Comparison of ENCODE assay signal across 13 mouse cellular contexts in genomic region chr13:91916308-91916707, GRCm38 (mm10). TPM values are rescaled to one million over a fixed set of nuclear protein-coding genes. Genes with fewer than 3 reads are reported as not detected.
A peak's percentile ranks its signal among the peaks of the same experiment; 100 is the strongest.
DNase-seq lines count a peak whose midpoint lies in the region; ATAC-seq and TF ChIP-seq lines count a peak whose summit lies in the region.
"Had no signal": no experiment of that assay in that cellular context is flagged by ENCODE, and none has a peak within 500 bp of the region (broad histone marks: within the 10 kb centered on the region; RNA-seq: fewer than 3 reads in every experiment).

No protein-coding gene starts in this region.

- TF ChIP-seq EP300 in heart, postnatal 0 days (IDR thresholded peaks at IDR 0.05; ENCODE audit: low read depth) = no peak

- no peak overlapping the region for H3K4me3 ChIP-seq in heart, postnatal 0 days (ENCODE audit: low read depth, low read length)
- no peak overlapping the region for H3K4me3 ChIP-seq in heart, embryonic 12.5 days
- H3K4me3 ChIP-seq in forebrain, embryonic 11.5 days (ENCODE audit: low read depth, low read length) = no peak overlapping the region
- no peak overlapping the region for H3K4me3 ChIP-seq in limb, embryonic 15.5 days
- H3K4me3 ChIP-seq: heart, embryonic 15.5 days had no signal

- no peak overlapping the region for H3K27ac ChIP-seq in heart, postnatal 0 days (ENCODE audit: low read depth)
- no peak overlapping the region for H3K27ac ChIP-seq in heart, embryonic 12.5 days (ENCODE audit: poor library complexity, severe bottlenecking)
- no peak overlapping the region for H3K27ac ChIP-seq in forebrain, embryonic 11.5 days (ENCODE audit: low read depth, low read length)
- no peak overlapping the region for H3K27ac ChIP-seq in limb, embryonic 15.5 days
- H3K27ac ChIP-seq: heart, embryonic 15.5 days had no signal

- 78% methylated on average over 5 of the region's 5 CpGs for WGBS in heart, postnatal 0 days
- WGBS in heart, embryonic 12.5 days = 80% methylated on average over 5 of the region's 5 CpGs
- 87% methylated on average over 5 of the region's 5 CpGs for WGBS in forebrain, embryonic 11.5 days
- WGBS in limb, embryonic 15.5 days = 34% methylated on average over 5 of the region's 5 CpGs

- no peaks in the 10 kb centered on the region for H3K36me3 ChIP-seq in heart, postnatal 0 days (replicated peaks; ENCODE audit: control insufficient read depth, insufficient read depth, low read length)
- no peaks in the 10 kb centered on the region for H3K36me3 ChIP-seq in heart, embryonic 12.5 days
- no peaks in the 10 kb centered on the region for H3K36me3 ChIP-seq in forebrain, embryonic 11.5 days (ENCODE audit: control insufficient read depth, insufficient read depth, low read length)
- no peaks in the 10 kb centered on the region for H3K36me3 ChIP-seq in limb, embryonic 15.5 days
- H3K36me3 ChIP-seq: heart, embryonic 15.5 days had no signal

- no peak overlapping the region for H3K9ac ChIP-seq in heart, postnatal 0 days (replicated peaks; ENCODE audit: low read depth, low read length)
- H3K9ac ChIP-seq in heart, embryonic 12.5 days = no peak overlapping the region
- no peak overlapping the region for H3K9ac ChIP-seq in forebrain, embryonic 11.5 days (ENCODE audit: low read length)
- H3K9ac ChIP-seq in limb, embryonic 15.5 days = no peak overlapping the region
- H3K9ac ChIP-seq: heart, embryonic 15.5 days; liver, postnatal 0 days had no signal

- intact Hi-C loops in gastrocnemius, postnatal 14 days (cut with DNase I; ENCODE audit: low total_unique reads) = no loop called here

- DNase-seq in heart, postnatal 0 days (ENCODE audit: low spot score) = no peak
- peak; percentile 40 for DNase-seq in 3T3-L1 (ENCODE audit: low read depth, low spot score)
- no peak for DNase-seq in forebrain, embryonic 11.5 days (ENCODE audit: low spot score)
- DNase-seq in yolk sac, embryonic 10.5 days (ENCODE audit: low spot score) = no peak
- DNase-seq in spleen, adult 12 weeks (ENCODE audit: low spot score) = no peak
- DNase-seq in gastrocnemius, postnatal 14 days = no peak
- DNase-seq: liver, postnatal 0 days had no signal

- H3K9me3 ChIP-seq in heart, postnatal 0 days (replicated peaks; ENCODE audit: control insufficient read depth, low read length) = no peaks in the 10 kb centered on the region
- no peaks in the 10 kb centered on the region for H3K9me3 ChIP-seq in heart, embryonic 12.5 days (replicated peaks)
- no peaks in the 10 kb centered on the region for H3K9me3 ChIP-seq in forebrain, embryonic 11.5 days (ENCODE audit: control insufficient read depth, low read length)
- H3K9me3 ChIP-seq in limb, embryonic 15.5 days = no peaks in the 10 kb centered on the region
- H3K9me3 ChIP-seq: heart, embryonic 15.5 days had no signal

- H3K27me3 ChIP-seq in heart, postnatal 0 days (ENCODE audit: control insufficient read depth, insufficient read depth, low read length) = no peaks in the 10 kb centered on the region
- no peaks in the 10 kb centered on the region for H3K27me3 ChIP-seq in heart, embryonic 12.5 days (replicated peaks)
- no peaks in the 10 kb centered on the region for H3K27me3 ChIP-seq in forebrain, embryonic 11.5 days (ENCODE audit: control insufficient read depth, insufficient read depth, low read length)
- H3K27me3 ChIP-seq in limb, embryonic 15.5 days = no peaks in the 10 kb centered on the region
- H3K27me3 ChIP-seq: heart, embryonic 15.5 days had no signal

- no peaks in the 10 kb centered on the region for H3K4me1 ChIP-seq in heart, postnatal 0 days (ENCODE audit: control insufficient read depth, insufficient read depth)
- peaks cover 9% of the 10 kb centered on the region for H3K4me1 ChIP-seq in heart, embryonic 12.5 days (replicated peaks)
- H3K4me1 ChIP-seq in forebrain, embryonic 11.5 days (replicated peaks; ENCODE audit: control insufficient read depth, insufficient read depth, low read length) = peaks cover 5% of the 10 kb centered on the region; the same call in 1 of the 2 replicates
- peaks cover 14% of the 10 kb centered on the region; the same call in 1 of the 2 replicates for H3K4me1 ChIP-seq in limb, embryonic 15.5 days

- H3K4me2 ChIP-seq in heart, postnatal 0 days (ENCODE audit: low read depth, low read length) = no peak overlapping the region
- H3K4me2 ChIP-seq in heart, embryonic 12.5 days = no peak overlapping the region
- H3K4me2 ChIP-seq in forebrain, embryonic 11.5 days (ENCODE audit: low read depth, low read length, severe bottlenecking) = no peak overlapping the region
- peak overlapping the region; percentile 28; the same call in 1 of the 2 replicates for H3K4me2 ChIP-seq in limb, embryonic 15.5 days
- H3K4me2 ChIP-seq: heart, embryonic 15.5 days had no signal

- peak; percentile 47; the same call in 1 of the 2 replicates for ATAC-seq in heart, postnatal 0 days (ENCODE audit: insufficient read depth, low read depth)
- no peak for ATAC-seq in heart, embryonic 12.5 days (ENCODE audit: insufficient number of reproducible peaks, low FRiP score)
- ATAC-seq in forebrain, embryonic 11.5 days (replicated peaks; ENCODE audit: low FRiP score) = 0 out of 2 replicates have a peak, but pooled peaks have one; percentile 4
- no peak for ATAC-seq in limb, embryonic 15.5 days (ENCODE audit: insufficient number of reproducible peaks, low FRiP score, low TSS enrichment, low read depth)
- ATAC-seq: intestine, postnatal 0 days; liver, postnatal 0 days had no signal

- no peak for TF ChIP-seq CTCF in heart, postnatal 0 days (IDR thresholded peaks at IDR 0.05; ENCODE audit: low read depth)

RNA-seq across cellular contexts. Expression of gene Ckmt2, which starts 39.6 kb away (rescaled TPM):
- 406 and 571 TPM in 2 replicates for total RNA-seq in heart, postnatal 0 days (2014; rRNA removed; ENCODE audit: low replicate concordance)
- 394 and 421 TPM in 2 replicates for polyA plus RNA-seq in heart, postnatal 0 days (2015; fragmentation: Nextera tagmentation; extraction: Ambion mirVana)
- 12.2 and 12.8 TPM in 2 replicates for polyA plus RNA-seq in heart, embryonic 12.5 days (2016; fragmentation: Nextera tagmentation; extraction: Ambion mirVana)
- polyA plus RNA-seq in forebrain, embryonic 11.5 days (2014; fragmentation: Nextera tagmentation; extraction: Ambion mirVana) = not detected in 2 replicates
- 2.5 and 15.1 TPM in 2 replicates for polyA plus RNA-seq in limb, embryonic 15.5 days (2015; fragmentation: Nextera tagmentation; extraction: Ambion mirVana)
- 100 to 1,000 TPM; 604 to 917 TPM for total RNA-seq in gastrocnemius, postnatal 14 days (2021)
- total RNA-seq: left cerebral cortex, postnatal 10 days; megakaryocyte-erythroid progenitor cell, adult 5-6 weeks had no signal

Comparison
In these comparisons a context has a peak if more than half of its experiments do, and no peak if none do; other contexts are left out.
1. ATAC-seq: peak in heart, postnatal 0 days (single experiment) and forebrain, embryonic 11.5 days (single experiment); none in heart, embryonic 12.5 days (single experiment) and limb, embryonic 15.5 days (single experiment).
2. RNA of gene Ckmt2, which starts 39.6 kb away (polyA plus RNA-seq): 394 to 421 TPM in heart, postnatal 0 days; 12.2 to 12.8 TPM in heart, embryonic 12.5 days, 2.5 to 15.1 TPM in limb, embryonic 15.5 days and not detected in forebrain, embryonic 11.5 days; every median in the first group is over 10 times any median in the second.